Mouse (Mus musculus): Measurements from ENCODE around the gene Xk. TPM values are rescaled to one million over a fixed set of nuclear protein-coding genes. Genes with fewer than 3 reads are reported as not detected.

The Xk gene
- polyA plus RNA-seq, 1 experiment, result 5.1 TPM

Other genes with a start within 250 kb of the Xk start
- not detected in 2 replicates for gene Fthl17e, start 239.3 kb upstream of the Xk start, polyA plus RNA-seq (2012; rRNA removed)
- not detected in 2 replicates for gene Fthl17f, start 209.7 kb upstream of the Xk start, polyA plus RNA-seq (2012; rRNA removed)
- gene 4930402K13Rik, start 168.2 kb upstream of the Xk start, polyA plus RNA-seq (2012; rRNA removed), result not detected in 2 replicates
- gene Lancl3, start 72.9 kb upstream of the Xk start, polyA plus RNA-seq (2012; rRNA removed), result 1.9 and 2.8 TPM in 2 replicates
- not detected in 2 replicates for gene Gm14862, start 15.9 kb upstream of the Xk start, polyA plus RNA-seq (2012; rRNA removed)
- gene H2al1m, start 11.0 kb downstream of the Xk start, polyA plus RNA-seq (2012; rRNA removed), result 0.43 and 0.46 TPM in 2 replicates
- gene H2al1k, start 77.9 kb downstream of the Xk start, polyA plus RNA-seq (2012; rRNA removed), result not detected in 2 replicates
- gene Cybb, start 215.0 kb downstream of the Xk start, polyA plus RNA-seq (2012; rRNA removed), result 0.16 and 0.40 TPM in 2 replicates